Comparison of ENCODE assay signal across 10 mouse cellular contexts in the genomic region with DNA sequence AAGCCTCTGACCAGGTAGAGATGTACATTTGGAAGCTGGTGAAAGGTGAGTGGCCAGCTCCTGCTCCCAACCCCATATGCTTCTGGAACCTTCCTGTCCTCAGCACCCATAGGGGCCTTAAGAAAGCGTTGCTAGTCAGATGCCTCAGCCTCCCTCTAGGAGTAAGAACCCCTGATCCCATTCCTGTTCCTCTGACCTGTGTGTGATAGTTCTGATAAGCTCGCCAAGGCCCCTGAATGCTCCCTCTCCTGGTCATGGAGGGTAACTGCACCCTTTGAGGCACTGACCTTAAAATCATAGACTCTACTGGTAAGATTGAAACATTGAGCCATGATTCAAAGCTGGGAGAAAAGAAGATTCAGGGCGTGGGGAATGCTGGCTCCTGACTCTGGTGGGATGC. TPM values are rescaled to one million over a fixed set of nuclear protein-coding genes. Genes with fewer than 3 reads are reported as not detected.
DNase-seq lines count a peak whose midpoint lies in the region; ATAC-seq and TF ChIP-seq lines count a peak whose summit lies in the region.
"Had no signal": no experiment of that assay in that cellular context is flagged by ENCODE, and none has a peak within 500 bp of the region (broad histone marks: within the 10 kb centered on the region; RNA-seq: fewer than 3 reads in every experiment).

No protein-coding gene starts in this region.

- no peak overlapping the region for H3K27ac ChIP-seq in lung, embryonic 16.5 days (ENCODE audit: low read length)
- no peak overlapping the region for H3K27ac ChIP-seq in stomach, postnatal 0 days (replicated peaks)
- H3K27ac ChIP-seq: heart, embryonic 13.5 days; midbrain, embryonic 12.5 days had no signal

- 0 out of 2 replicates have a peak, but pooled peaks have one; percentile 15 for ATAC-seq in lung, embryonic 16.5 days (ENCODE audit: low read depth)
- ATAC-seq in erythroblast, adult 5-6 weeks (replicated peaks; ENCODE audit: low FRiP score, poor library complexity, severe bottlenecking) = peak; percentile 53; the same call in 1 of the 2 replicates
- ATAC-seq in stomach, postnatal 0 days (ENCODE audit: low FRiP score, low TSS enrichment) = no peak

- 35% methylated on average over 3 of the region's 3 CpGs for WGBS in lung, embryonic 16.5 days
- WGBS in stomach, postnatal 0 days = 35% methylated on average over 3 of the region's 3 CpGs

- no peak overlapping the region for H3K4me3 ChIP-seq in lung, embryonic 16.5 days (ENCODE audit: low read length)
- no peak overlapping the region for H3K4me3 ChIP-seq in stomach, postnatal 0 days (ENCODE audit: low read depth, low read length)
- H3K4me3 ChIP-seq: heart, embryonic 13.5 days; midbrain, embryonic 12.5 days had no signal

- H3K4me1 ChIP-seq in lung, embryonic 16.5 days (replicated peaks; ENCODE audit: control insufficient read depth, insufficient read depth, low read length) = no peaks in the 10 kb centered on the region
- no peaks in the 10 kb centered on the region for H3K4me1 ChIP-seq in stomach, postnatal 0 days (replicated peaks; ENCODE audit: control insufficient read depth, insufficient read depth)
- H3K4me1 ChIP-seq: heart, embryonic 13.5 days; midbrain, embryonic 12.5 days had no signal

- H3K9me3 ChIP-seq in lung, embryonic 16.5 days (ENCODE audit: control insufficient read depth, low read length) = no peaks in the 10 kb centered on the region
- H3K9me3 ChIP-seq in stomach, postnatal 0 days (ENCODE audit: control insufficient read depth, low read length) = no peaks in the 10 kb centered on the region
- H3K9me3 ChIP-seq: heart, embryonic 13.5 days; midbrain, embryonic 12.5 days had no signal

- DNase-seq in adrenal gland, postnatal 14 days = peak; percentile 66
- no peak for DNase-seq in adrenal gland, adult (ENCODE audit: inconsistent age in 2 of 2, low spot score in 1 of 2)
- DNase-seq in lung, postnatal 25 days (ENCODE audit: low spot score) = no peak
- peak; percentile 43 for DNase-seq in stomach, postnatal 0 days (ENCODE audit: low spot score)
- no peak for DNase-seq in T-cell, adult 2 months (ENCODE audit: low spot score)
- no peak for DNase-seq in layer of hippocampus, postnatal 36 days

- no peak for TF ChIP-seq EP300 in stomach, postnatal 0 days (optimal IDR thresholded peaks at IDR 0.05)

- no peaks in the 10 kb centered on the region for H3K27me3 ChIP-seq in lung, embryonic 16.5 days (ENCODE audit: control insufficient read depth, insufficient read depth, low read depth, low read length)
- H3K27me3 ChIP-seq in stomach, postnatal 0 days (ENCODE audit: control insufficient read depth, insufficient read depth, low read length) = no peaks in the 10 kb centered on the region
- H3K27me3 ChIP-seq: heart, embryonic 13.5 days; midbrain, embryonic 12.5 days had no signal

- peak; percentile 89 for TF ChIP-seq CTCF in stomach, postnatal 0 days (IDR thresholded peaks at IDR 0.05; ENCODE audit: low read depth)

- H3K4me2 ChIP-seq in lung, embryonic 16.5 days (ENCODE audit: low read depth, low read length) = no peak overlapping the region
- H3K4me2 ChIP-seq in stomach, postnatal 0 days (replicated peaks; ENCODE audit: low read depth) = no peak overlapping the region
- H3K4me2 ChIP-seq: heart, embryonic 13.5 days; midbrain, embryonic 12.5 days had no signal

- H3K9ac ChIP-seq in lung, embryonic 16.5 days (ENCODE audit: low read length) = no peak overlapping the region
- no peak overlapping the region for H3K9ac ChIP-seq in stomach, postnatal 0 days (ENCODE audit: low read length)
- H3K9ac ChIP-seq: heart, embryonic 13.5 days; midbrain, embryonic 12.5 days had no signal

- no peaks in the 10 kb centered on the region for H3K36me3 ChIP-seq in lung, embryonic 16.5 days (ENCODE audit: control insufficient read depth, insufficient read depth, low read length)
- H3K36me3 ChIP-seq in stomach, postnatal 0 days (ENCODE audit: control insufficient read depth, insufficient read depth, low read length) = no peaks in the 10 kb centered on the region
- H3K36me3 ChIP-seq: heart, embryonic 13.5 days; midbrain, embryonic 12.5 days had no signal

RNA-seq across cellular contexts. Expression of gene Chrdl2, which starts 23.3 kb away (rescaled TPM):
- total RNA-seq in adrenal gland, postnatal 14 days (2021) = 0.26 TPM in 1 of 2 replicates, not detected in the other
- polyA plus RNA-seq in lung, embryonic 16.5 days (2015; fragmentation: Nextera tagmentation; extraction: Ambion mirVana) = 0.35 TPM in 1 of 2 replicates, not detected in the other
- total RNA-seq in erythroblast, adult 5-6 weeks (2015; ENCODE audit: low replicate concordance) = not detected in 2 replicates
- not detected in 2 replicates for total RNA-seq in erythroblast, adult 5-6 weeks (2017; ENCODE audit: low replicate concordance)
- polyA plus RNA-seq in stomach, postnatal 0 days (2015; fragmentation: Nextera tagmentation; extraction: Ambion mirVana) = 0.44 and 2.0 TPM in 2 replicates
- total RNA-seq in layer of hippocampus, postnatal 36 days (2021) = under 1 TPM; 0.47 to 0.58 TPM
- polyA plus RNA-seq: midbrain, embryonic 12.5 days had no signal

RNA-seq across cellular contexts. Expression of gene Rnf169, which starts 49.1 kb away (rescaled TPM):
- total RNA-seq in adrenal gland, postnatal 14 days (2021) = 18.6 and 19.1 TPM in 2 replicates
- polyA plus RNA-seq in lung, embryonic 16.5 days (2015; fragmentation: Nextera tagmentation; extraction: Ambion mirVana) = 4.4 and 5.2 TPM in 2 replicates
- 2.3 and 5.6 TPM in 2 replicates for total RNA-seq in erythroblast, adult 5-6 weeks (2015; ENCODE audit: low replicate concordance)
- 4.0 and 5.3 TPM in 2 replicates for total RNA-seq in erythroblast, adult 5-6 weeks (2017; ENCODE audit: low replicate concordance)
- 1.8 and 2.0 TPM in 2 replicates for polyA plus RNA-seq in stomach, postnatal 0 days (2015; fragmentation: Nextera tagmentation; extraction: Ambion mirVana)
- total RNA-seq in layer of hippocampus, postnatal 36 days (2021) = 10 to 100 TPM; 24.6 to 29.5 TPM

Comparison
In these comparisons a context has a peak if more than half of its experiments do, and no peak if none do; other contexts are left out.
1. DNase-seq: peak in adrenal gland, postnatal 14 days (single experiment) and stomach, postnatal 0 days (single experiment); none in adrenal gland, adult (0 of 2), lung, postnatal 25 days (single experiment), T-cell, adult 2 months (single experiment) and layer of hippocampus, postnatal 36 days (0 of 2).